Mouse (Mus musculus) B cell, adult 2 months (primary cell): Measurements from ENCODE around the gene Ibtk.
"Not testable (repeated sequence)": the region's sequence is repeated elsewhere in the genome, so short reads cannot be mapped to it uniquely, and the experiment has no call there.

Source experiments
- DNase-seq, 2 experiments: peaks; one replicate each; pipeline ENCODE4 v3.0.0; 2022

Ibtk gene

GRCm38 (mm10) chr9:85749142-85749921 is at the start of gene Ibtk:
Ibtk (minus strand) TSS chr9:85749334.
- DNase-seq = peak; percentile 95

DNA sequence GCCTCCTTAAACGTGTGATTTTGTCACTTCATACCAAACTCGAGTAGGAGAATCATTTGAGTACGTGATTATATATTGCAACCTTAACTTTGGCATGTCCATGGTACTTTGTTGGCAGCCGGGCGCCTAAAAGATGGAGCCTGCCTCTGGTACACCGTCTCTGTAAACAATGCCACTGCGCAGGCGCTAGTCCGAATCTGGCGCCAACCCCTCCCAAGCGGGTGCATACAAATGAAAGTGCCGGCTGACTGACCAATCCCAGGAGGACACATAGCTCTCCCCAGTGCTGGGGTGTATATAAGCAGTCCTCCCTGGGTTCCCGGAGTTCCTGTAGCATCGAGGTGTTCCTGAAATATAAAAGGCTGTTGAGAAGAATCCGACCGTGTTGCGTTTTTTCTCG is 42.4 kb upstream of the Ibtk start:
- DNase-seq = not testable (repeated sequence)

- no peak for DNase-seq
Measured at GRCm38 (mm10) chr9:85780249-85780648, 31.1 kb upstream of the Ibtk start.

DNA sequence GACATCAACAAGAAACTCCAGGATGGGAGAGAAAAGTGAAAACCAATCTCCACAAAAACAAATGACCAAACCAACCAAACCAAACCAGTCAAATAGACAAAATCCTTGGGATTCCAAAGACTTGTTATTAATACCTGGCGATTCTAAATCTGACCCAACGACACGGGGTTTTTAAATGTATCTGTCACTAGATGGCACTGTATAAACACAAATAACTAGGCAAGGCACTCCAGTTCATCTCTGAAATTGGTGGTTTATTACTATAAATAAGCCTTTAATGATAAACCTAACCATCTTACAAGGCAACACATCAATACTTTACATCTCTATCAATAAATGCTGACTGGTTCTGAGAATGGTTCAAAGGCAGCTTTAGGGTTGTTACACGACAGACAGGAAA is 30.3 kb upstream of the Ibtk start:
- peak in 1 of 2 experiments; percentile 19 for DNase-seq

DNA sequence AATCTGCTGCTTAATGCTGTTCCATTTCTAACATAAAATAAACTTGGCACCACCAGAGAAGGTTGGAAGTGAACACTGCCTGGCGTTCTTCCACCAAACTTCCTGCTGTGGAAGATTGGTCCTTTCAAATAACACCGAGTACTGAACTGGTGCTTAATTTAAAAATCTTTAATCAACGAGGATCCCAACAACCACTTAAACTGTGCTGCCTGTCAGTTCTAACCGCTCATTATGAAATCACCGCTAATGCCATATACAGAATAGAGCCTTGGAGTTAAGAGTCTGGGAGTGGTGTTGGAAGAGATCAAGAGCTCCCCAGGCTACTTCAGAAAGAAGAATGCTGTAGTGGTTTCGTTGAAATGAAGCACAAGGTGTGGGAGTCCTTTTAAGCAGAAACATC is 28.4 kb upstream of the Ibtk start:
- no peak for DNase-seq

DNA sequence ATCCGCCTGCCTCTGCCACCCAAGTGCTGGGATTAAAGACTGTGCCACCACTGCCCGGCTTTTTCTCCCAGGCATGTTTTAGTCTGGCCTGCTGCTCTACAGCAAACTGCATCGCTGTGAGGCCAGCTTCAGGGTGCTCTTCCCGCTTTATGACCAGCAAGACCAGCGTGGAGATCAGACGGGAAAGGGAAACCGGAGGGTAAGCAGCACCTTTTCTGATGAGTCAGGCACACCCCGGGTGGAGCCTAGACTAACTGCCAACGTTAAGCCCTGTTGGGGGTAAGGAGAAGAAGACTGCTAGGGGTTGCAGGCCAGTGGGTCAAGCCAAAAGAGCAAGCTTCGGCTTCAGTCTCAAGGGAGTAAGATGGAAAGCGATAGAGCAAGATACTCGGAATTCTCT is 23.1 kb upstream of the Ibtk start:
- no peak for DNase-seq

DNA sequence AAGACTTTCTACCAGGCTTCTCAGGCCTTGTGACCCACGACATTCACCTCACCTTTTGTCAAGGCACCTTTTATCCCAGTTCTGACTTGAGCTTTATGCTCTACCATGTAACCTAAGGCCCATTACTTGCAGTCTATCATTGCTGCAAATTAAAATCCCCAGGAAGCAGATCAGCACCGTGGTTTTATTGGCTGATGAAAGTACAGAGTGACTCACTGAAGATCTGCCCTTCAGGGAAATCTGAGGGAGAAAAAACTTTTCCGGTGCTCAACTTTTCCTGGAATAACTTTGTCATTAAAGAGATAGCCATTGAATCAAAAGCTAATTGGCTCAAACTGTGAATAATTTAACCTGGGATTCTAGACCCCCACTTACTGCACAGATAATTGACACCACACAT is 22.3 kb upstream of the Ibtk start:
- no peak for DNase-seq

GRCm38 (mm10) chr9:85770369-85770768 is 21.2 kb upstream of the Ibtk start:
- DNase-seq = no peak

DNA sequence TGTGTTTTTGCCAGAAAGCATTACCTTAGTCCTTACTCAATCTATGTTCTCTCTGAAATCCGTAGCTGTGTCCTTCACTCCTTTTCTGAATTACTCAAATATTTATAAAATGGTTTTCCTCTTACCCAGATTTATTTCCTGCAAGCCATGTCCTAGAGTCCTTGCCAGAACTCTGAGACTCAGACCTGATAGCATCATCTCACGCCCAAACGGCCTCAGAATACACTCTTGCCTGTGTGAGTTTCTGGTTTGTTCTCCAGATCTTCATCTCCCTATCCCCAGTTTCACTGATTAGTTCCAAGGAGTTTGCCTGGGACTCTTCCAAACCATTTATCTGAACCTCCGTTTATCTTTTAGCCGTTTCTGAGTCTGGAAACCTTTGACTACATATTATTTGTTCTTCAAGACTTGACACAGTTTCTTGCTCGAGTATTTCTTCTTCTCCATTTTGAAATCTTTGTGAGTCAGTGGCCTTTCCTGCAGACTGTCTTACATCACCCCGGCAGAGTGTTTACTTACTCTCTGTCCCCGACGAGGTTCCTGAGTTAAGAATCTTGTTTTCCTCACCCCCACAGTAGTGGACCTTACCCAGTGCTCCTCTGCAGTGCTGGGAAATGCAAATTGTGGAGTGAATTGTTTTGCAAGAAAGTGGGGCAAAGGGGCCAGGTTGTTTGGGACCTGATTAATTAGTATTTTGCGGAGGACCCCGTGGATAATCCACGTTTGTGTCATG is 20.1 kb upstream of the Ibtk start:
- no peak for DNase-seq

- DNase-seq = no peak
Measured at GRCm38 (mm10) chr9:85767255-85767654, 18.1 kb upstream of the Ibtk start.

GRCm38 (mm10) chr9:85762476-85762875 is 13.3 kb upstream of the Ibtk start:
- DNase-seq = peak; percentile 25 to 29

- DNase-seq = no peak
Measured at GRCm38 (mm10) chr9:85750797-85751196, 1.7 kb upstream of the Ibtk start.

DNA sequence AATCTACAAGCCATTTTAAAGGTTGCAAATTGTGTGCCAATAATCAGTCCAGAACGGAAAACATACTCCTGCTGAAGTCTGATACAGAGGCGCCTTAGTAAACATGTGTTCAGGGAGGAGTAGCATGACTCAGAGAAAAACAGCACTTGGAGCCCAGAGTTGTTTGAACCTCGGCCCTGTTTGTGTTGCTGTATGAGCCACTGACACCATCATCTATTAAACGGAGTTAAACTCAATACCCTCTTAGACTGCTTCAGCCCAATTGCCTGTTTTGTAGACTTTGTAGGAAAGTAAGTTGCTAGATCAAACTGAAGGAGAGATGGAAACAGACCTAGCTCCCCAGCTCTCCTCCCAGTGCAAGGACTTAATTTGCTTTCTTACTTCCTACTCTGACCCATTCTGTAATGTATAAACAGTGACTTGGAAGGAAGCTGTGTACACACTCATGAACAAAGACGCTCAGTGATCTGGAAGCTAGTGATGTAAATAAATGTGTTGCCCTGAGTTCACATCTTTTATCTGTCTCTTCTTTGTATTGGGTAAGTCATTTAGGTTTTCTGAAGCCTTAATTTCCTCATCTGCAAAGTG is 882 bp upstream of the Ibtk start:
- DNase-seq = no peak

GRCm38 (mm10) chr9:85748204-85749141 is 661 bp downstream of the Ibtk start:
- peak; percentile 86 to 88 for DNase-seq

DNA sequence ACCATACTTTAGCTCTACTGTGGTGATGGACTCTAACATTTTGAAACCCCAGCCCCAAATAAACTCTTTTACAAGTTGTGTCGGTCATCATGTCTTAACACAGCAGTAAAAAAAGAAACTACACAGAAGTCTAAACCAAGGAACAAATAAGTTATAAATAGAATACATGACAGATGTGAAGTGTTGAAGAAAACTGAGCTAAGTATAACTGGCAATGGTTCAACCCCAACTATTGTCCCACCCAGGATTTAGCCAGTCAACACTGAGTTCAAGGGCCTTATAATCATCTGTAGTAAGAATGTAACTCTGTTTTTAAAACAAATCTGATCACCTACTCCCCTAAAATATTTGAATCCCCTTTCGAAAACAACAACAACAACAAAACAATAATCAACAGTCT is 3.6 kb downstream of the Ibtk start:
- DNase-seq = no peak

DNA sequence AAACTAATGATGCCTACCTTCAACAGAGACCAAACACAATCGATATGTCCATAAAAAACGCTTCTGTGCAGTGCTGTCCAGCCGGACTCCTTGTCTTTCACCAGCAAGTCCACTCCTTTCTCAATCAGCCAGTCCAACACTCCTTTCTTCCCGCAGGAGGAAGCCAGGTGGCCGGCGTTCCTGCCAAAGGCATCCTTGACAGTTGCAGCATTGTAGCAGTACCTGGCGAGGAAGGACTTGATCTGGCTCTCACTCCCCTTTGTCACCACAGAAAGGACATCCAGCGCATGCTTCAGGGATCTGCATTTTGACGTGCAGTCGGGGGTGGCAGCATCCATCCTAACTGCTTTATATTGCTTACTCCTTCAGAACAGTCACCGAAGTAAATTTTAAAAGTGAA is 5.8 kb downstream of the Ibtk start:
- no peak for DNase-seq

- peak; percentile 5 to 6 for DNase-seq
Measured at GRCm38 (mm10) chr9:85742107-85742506, 7.0 kb downstream of the Ibtk start.

GRCm38 (mm10) chr9:85739279-85739678 is 9.9 kb downstream of the Ibtk start:
- DNase-seq = no peak

- DNase-seq = no peak
Measured at GRCm38 (mm10) chr9:85734821-85735220, 14.3 kb downstream of the Ibtk start.

DNA sequence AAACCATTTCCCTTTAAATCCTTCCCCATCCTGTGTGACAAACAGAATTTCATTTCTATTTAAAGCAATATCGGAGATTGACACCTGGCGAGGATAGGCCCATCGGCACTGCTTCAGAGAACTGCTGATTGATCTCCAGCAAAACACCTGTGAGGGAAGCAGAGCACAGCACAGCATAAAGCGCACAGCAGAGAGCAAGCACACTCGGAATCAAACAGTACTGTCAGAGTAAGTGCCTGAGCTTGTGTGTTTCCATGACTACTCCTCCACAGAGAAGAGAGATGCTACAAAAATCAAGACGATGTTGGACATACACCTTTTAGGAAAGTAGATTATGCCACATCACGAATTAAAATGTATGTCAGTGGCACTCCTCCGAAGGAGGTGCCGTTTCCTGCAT is 25.1 kb downstream of the Ibtk start:
- DNase-seq = no peak

DNA sequence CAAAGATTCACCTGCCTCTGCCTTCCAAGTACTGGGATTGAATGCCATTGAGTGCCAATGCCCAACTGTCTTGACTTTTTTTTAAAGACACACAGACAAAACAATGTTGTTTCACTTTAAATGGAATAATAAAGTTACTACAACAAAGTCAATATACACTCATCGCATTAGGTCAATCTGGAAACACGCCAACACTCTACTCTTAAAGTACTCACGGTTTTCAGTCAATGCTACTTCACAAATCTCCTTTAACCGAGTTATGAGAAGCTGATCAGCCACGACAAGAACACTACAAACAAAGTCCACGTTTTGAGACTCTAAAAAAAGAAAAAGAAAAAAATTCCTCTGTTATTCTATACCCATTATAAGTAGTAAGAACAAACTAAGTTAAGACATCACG is 31.8 kb downstream of the Ibtk start:
- DNase-seq = no peak

- DNase-seq = no peak
Measured at GRCm38 (mm10) chr9:85707302-85707701, 41.8 kb downstream of the Ibtk start.

DNA sequence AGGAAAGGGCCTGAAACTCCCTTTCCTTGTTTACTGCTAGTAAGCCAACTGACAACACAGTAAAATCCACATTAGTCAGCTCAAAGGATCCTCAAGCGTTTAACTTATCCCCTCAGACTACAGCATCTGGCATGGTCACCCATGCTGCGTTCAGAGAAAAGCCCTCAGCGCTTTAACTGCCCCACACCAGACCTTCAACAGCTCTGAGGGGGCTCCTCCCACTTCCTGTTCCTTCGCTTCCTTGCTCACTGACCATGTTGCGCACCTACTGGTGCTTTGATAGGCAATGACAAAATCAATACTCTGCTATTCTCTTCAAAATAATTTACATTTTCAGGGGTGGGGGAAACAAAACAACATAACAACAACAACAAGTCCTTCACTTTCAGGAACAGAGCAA is 47.2 kb downstream of the Ibtk start:
- DNase-seq = no peak
